Mouse (Mus musculus): ENCODE measurements at regions not wholly inside any gene's neighbourhood (a gene's known extent, or its start where the extent isn't known, plus 50 kb on each side); places are given as distances from the start of the nearest gene placed in this dataset.

DNA sequence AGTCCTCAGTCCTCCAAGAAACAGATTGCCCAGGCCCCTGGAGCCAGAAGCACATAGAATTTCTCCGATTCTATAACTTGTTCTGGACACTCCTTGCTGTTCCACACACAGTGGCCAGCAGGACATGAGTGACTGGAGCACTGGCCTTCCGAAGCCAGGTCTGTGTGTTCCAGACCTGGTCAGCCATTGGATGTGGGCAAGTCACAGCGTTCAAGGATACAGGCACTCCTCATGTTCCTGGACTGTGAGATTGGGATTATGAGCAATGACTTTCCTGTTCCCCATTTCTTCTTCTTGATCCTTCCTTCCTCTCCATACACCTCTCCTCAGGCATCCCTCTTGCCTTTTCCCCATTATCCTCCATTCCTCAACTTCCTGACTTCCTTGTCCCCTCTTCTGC, 281.8 kb upstream of the Gjb5 start:
- Histone ChIP-seq H3K27me3 (ENCODE audit: control insufficient read depth, insufficient read depth, low read length) (no peaks in the 10 kb centered on the region), H3K4me3 (ENCODE audit: control insufficient read depth, insufficient read depth, low read length) (no peak overlapping the region), H3K27ac (ENCODE audit: control insufficient read depth, insufficient read depth, low read length) (no peak overlapping the region), H3K36me3 (ENCODE audit: control insufficient read depth, insufficient read depth, low read length) (no peaks in the 10 kb centered on the region), H3K4me1 (replicated peaks; ENCODE audit: control insufficient read depth, insufficient read depth, low read length) (no peaks in the 10 kb centered on the region)
- 89% methylated on average over 3 of the region's 3 CpGs for WGBS
- DNase-seq: no peak
- TF ChIP-seq POLR2A (IDR thresholded peaks at IDR 0.05; ENCODE audit: control insufficient read depth, extremely low read depth, insufficient read depth, low read length, poor library complexity): no peak
- TF ChIP-seq CTCF (IDR thresholded peaks at IDR 0.05; ENCODE audit: borderline replicate concordance, control insufficient read depth, extremely low read depth, insufficient read depth, low read length, poor library complexity): no peak

DNA sequence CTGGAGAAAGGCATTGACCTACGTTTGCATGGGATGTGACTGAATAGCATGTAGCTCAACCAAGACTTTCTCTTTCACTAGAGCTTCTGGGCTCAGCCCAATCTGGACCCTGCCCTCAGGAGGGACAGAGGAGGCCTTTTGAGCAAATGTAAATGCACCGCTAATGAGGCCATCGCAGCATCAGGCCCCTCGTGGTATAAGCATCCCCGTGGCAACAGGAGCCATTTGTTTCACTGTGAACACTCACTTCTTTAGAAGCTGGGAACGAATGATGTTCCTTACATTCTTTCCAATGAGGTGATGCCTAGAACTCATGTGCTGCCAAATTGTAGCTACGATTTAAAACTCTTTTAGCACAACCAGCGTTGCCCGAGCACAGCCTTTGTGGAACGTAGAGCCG, 279.0 kb upstream of the Gjb5 start:
- 64% methylated on average over 11 of the region's 11 CpGs for WGBS
- DNase-seq: no peak
- TF ChIP-seq POLR2A (IDR thresholded peaks at IDR 0.05; ENCODE audit: control insufficient read depth, extremely low read depth, insufficient read depth, low read length, poor library complexity) (no peak), CTCF (IDR thresholded peaks at IDR 0.05; ENCODE audit: borderline replicate concordance, control insufficient read depth, extremely low read depth, insufficient read depth, low read length, poor library complexity) (no peak)
- Histone ChIP-seq H3K27me3 (ENCODE audit: control insufficient read depth, insufficient read depth, low read length) (no peaks in the 10 kb centered on the region), H3K4me3 (ENCODE audit: control insufficient read depth, insufficient read depth, low read length) (no peak overlapping the region), H3K27ac (ENCODE audit: control insufficient read depth, insufficient read depth, low read length) (no peak overlapping the region), H3K36me3 (ENCODE audit: control insufficient read depth, insufficient read depth, low read length) (no peaks in the 10 kb centered on the region), H3K4me1 (replicated peaks; ENCODE audit: control insufficient read depth, insufficient read depth, low read length) (no peaks in the 10 kb centered on the region)

DNA sequence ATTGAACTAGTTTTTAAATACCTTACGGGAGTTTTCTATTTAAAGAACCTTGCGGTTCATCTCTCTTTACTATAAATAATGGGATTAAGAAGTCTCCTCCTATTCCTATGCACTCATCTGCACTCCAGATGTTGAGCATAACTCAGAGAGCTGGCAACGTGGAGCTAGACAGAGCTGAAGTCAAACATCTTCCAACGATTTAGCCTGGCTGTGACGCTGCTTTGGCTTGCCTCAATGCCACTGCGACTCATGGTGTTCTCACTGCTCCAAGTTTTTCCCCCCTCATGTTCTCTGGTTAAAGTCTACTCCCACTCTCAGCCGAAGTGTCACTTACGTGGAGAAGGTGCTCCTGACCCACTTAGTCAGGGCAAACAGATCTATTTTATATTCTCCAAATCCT, 277.3 kb upstream of the Gjb5 start:
- no peak for DNase-seq

DNA sequence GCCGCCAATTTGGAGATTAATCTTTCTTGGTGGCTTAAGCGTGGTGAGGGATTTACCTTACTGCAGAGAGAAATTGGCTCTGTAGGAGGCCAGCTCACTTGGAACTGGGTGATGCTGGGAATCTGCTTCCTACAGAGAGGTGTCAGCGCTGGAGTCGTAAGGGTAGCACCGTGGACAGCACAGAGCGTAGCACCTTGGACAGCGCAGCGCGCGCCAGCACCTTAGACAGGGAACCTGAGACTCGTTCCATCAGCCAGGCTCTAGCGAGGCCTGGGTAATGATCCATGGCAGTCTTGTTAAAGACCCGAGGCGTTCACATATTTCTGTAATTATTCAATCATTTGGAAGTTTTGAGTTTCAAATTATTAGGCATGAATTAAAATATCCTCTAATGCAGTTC, 261.9 kb upstream of the Gjb5 start:
- no peak for DNase-seq
- Histone ChIP-seq H3K27ac (ENCODE audit: control insufficient read depth, insufficient read depth, low read length) (no peak overlapping the region), H3K36me3 (ENCODE audit: control insufficient read depth, insufficient read depth, low read length) (no peaks in the 10 kb centered on the region), H3K4me1 (replicated peaks; ENCODE audit: control insufficient read depth, insufficient read depth, low read length) (no peaks in the 10 kb centered on the region), H3K4me3 (ENCODE audit: control insufficient read depth, insufficient read depth, low read length) (no peak overlapping the region), H3K27me3 (ENCODE audit: control insufficient read depth, insufficient read depth, low read length) (no peaks in the 10 kb centered on the region)
- no peak for TF ChIP-seq POLR2A (IDR thresholded peaks at IDR 0.05; ENCODE audit: control insufficient read depth, extremely low read depth, insufficient read depth, low read length, poor library complexity)
- no peak for TF ChIP-seq CTCF (IDR thresholded peaks at IDR 0.05; ENCODE audit: borderline replicate concordance, control insufficient read depth, extremely low read depth, insufficient read depth, low read length, poor library complexity)
- 14% methylated on average over 14 of the region's 14 CpGs for WGBS

More for the DNA sequence above, 277.3 kb upstream of the Gjb5 start:
- no peak overlapping the region for H3K27ac ChIP-seq (ENCODE audit: control insufficient read depth, insufficient read depth, low read length)
- WGBS: 91% methylated on average over 8 of the region's 8 CpGs
- no peaks in the 10 kb centered on the region for H3K36me3 ChIP-seq (ENCODE audit: control insufficient read depth, insufficient read depth, low read length)
- no peaks in the 10 kb centered on the region for H3K4me1 ChIP-seq (replicated peaks; ENCODE audit: control insufficient read depth, insufficient read depth, low read length)
- TF ChIP-seq POLR2A (IDR thresholded peaks at IDR 0.05; ENCODE audit: control insufficient read depth, extremely low read depth, insufficient read depth, low read length, poor library complexity): no peak
- no peak for TF ChIP-seq CTCF (IDR thresholded peaks at IDR 0.05; ENCODE audit: borderline replicate concordance, control insufficient read depth, extremely low read depth, insufficient read depth, low read length, poor library complexity)
- H3K4me3 ChIP-seq (ENCODE audit: control insufficient read depth, insufficient read depth, low read length): no peak overlapping the region
- no peaks in the 10 kb centered on the region for H3K27me3 ChIP-seq (ENCODE audit: control insufficient read depth, insufficient read depth, low read length)

DNA sequence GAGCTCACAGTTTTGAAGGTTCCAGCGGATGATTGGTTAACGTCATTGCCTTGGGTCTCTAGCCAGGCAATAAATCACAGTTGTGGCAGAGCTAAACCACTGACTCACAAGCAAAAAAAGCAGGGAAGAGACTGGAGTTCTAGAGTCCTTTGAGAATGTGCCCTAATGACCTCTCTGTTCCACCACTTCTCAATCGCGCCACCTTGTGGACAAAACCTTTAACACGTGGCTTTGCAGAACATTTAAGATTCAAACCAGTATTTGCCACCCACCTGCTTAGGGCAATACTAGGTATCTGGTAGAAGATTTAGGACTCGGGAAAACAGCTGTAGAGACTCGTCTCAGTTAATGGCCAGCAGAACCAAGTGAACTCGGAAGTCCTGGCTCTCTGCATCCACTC, 254.8 kb upstream of the Gjb5 start:
- Histone ChIP-seq H3K36me3 (ENCODE audit: control insufficient read depth, insufficient read depth, low read length) (no peaks in the 10 kb centered on the region), H3K4me3 (ENCODE audit: control insufficient read depth, insufficient read depth, low read length) (no peak overlapping the region), H3K4me1 (replicated peaks; ENCODE audit: control insufficient read depth, insufficient read depth, low read length) (no peaks in the 10 kb centered on the region), H3K27me3 (ENCODE audit: control insufficient read depth, insufficient read depth, low read length) (no peaks in the 10 kb centered on the region), H3K27ac (ENCODE audit: control insufficient read depth, insufficient read depth, low read length) (no peak overlapping the region)
- whole genome bisulfite sequencing: 51% methylated on average over 8 of the region's 8 CpGs
- TF ChIP-seq CTCF (IDR thresholded peaks at IDR 0.05; ENCODE audit: borderline replicate concordance, control insufficient read depth, extremely low read depth, insufficient read depth, low read length, poor library complexity): no peak
- DNase-seq: peak; percentile 8

DNA sequence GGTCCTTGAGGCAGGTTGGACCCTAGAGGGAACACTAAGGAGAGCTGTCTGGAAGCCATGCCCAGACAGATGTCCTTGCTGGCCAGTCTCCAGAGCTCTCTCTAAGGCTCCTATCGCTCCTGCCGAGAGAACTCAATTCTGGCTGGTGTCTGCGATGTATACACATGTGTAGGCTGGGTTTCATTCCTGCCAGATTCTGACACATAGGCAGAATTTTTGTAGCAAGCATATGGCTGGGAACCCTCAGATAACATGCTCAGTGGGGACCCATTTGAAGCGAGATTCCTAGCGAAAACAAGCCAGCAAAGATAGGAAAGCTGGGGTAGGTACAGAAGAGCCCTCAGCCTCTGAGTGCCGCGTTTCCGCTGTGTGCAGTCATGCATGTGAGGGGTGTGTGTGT, 242.9 kb upstream of the Gjb5 start:
- Histone ChIP-seq H3K27me3 (ENCODE audit: control insufficient read depth, insufficient read depth, low read length) (no peaks in the 10 kb centered on the region), H3K4me3 (ENCODE audit: control insufficient read depth, insufficient read depth, low read length) (no peak overlapping the region), H3K4me1 (replicated peaks; ENCODE audit: control insufficient read depth, insufficient read depth, low read length) (no peaks in the 10 kb centered on the region), H3K27ac (ENCODE audit: control insufficient read depth, insufficient read depth, low read length) (no peak overlapping the region), H3K36me3 (ENCODE audit: control insufficient read depth, insufficient read depth, low read length) (no peaks in the 10 kb centered on the region)
- WGBS: 91% methylated on average over 8 of the region's 8 CpGs
- TF ChIP-seq POLR2A (IDR thresholded peaks at IDR 0.05; ENCODE audit: control insufficient read depth, extremely low read depth, insufficient read depth, low read length, poor library complexity) (no peak), CTCF (IDR thresholded peaks at IDR 0.05; ENCODE audit: borderline replicate concordance, control insufficient read depth, extremely low read depth, insufficient read depth, low read length, poor library complexity) (no peak)
- no peak for DNase-seq

DNA sequence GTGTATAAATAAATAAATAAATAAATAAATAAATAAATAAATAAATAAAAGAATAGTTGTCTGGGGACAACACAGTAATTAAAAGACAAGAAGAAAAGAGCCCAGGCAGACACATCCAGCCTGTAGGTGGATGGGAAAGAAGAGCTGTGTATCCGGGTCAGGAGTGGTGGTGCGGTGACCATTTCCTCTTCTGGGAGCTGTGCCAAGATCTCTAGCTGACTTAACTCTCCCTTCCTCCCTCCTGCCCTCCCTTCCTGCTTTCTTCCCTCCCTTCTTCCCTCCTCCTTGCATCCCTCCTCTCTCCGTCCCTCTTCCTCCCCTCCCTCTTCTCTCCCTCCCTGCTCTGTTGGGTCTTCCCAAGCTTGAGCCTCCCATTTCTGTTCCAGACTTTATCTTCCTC, 240.6 kb upstream of the Gjb5 start:
- no peak for DNase-seq
- no peaks in the 10 kb centered on the region for H3K4me1 ChIP-seq (replicated peaks; ENCODE audit: control insufficient read depth, insufficient read depth, low read length)
- no peaks in the 10 kb centered on the region for H3K27me3 ChIP-seq (ENCODE audit: control insufficient read depth, insufficient read depth, low read length)
- no peaks in the 10 kb centered on the region for H3K36me3 ChIP-seq (ENCODE audit: control insufficient read depth, insufficient read depth, low read length)
- no peak overlapping the region for H3K4me3 ChIP-seq (ENCODE audit: control insufficient read depth, insufficient read depth, low read length)
- H3K27ac ChIP-seq (ENCODE audit: control insufficient read depth, insufficient read depth, low read length): no peak overlapping the region
- 67% methylated on average over 3 of the region's 3 CpGs for WGBS
- TF ChIP-seq POLR2A (IDR thresholded peaks at IDR 0.05; ENCODE audit: control insufficient read depth, extremely low read depth, insufficient read depth, low read length, poor library complexity) (no peak), CTCF (IDR thresholded peaks at IDR 0.05; ENCODE audit: borderline replicate concordance, control insufficient read depth, extremely low read depth, insufficient read depth, low read length, poor library complexity) (no peak)

Data from thymus, adult 2 months (tissue).